Mouse (Mus musculus): ENCODE results near the gene Usp44.

The Usp44 gene

DNA sequence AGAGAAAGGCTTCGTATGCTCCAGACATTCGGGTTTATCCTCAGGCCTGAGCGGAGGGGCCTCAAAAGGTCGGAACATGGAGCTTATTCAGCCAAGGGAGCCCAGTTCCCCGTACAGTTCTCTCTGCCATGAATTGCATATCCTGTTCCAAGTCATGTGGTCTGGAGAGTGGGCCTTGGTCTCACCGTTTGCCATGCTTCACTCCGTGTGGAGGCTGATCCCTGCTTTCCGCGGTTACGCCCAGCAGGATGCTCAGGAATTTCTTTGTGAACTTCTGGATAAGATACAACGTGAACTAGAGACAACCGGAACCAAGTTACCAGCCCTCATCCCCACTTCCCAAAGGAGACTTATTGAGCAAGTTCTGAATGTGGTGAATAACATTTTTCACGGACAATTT is 15.4 kb downstream of the Usp44 start:
- CTCF ChIA-PET: no interaction called here

- CTCF ChIA-PET: no interaction called here
Observed at GRCm38 (mm10) chr10:93855126-93855525, 23.8 kb downstream of the Usp44 start.

GRCm38 (mm10) chr10:93856095-93856494 is 24.7 kb downstream of the Usp44 start:
- CTCF ChIA-PET: no interaction called here

GRCm38 (mm10) chr10:93868401-93868800 is 37.0 kb downstream of the Usp44 start:
- CTCF ChIA-PET: no interaction called here

GRCm38 (mm10) chr10:93868886-93869285 is 37.5 kb downstream of the Usp44 start:
- CTCF ChIA-PET: no interaction called here

GRCm38 (mm10) chr10:93876772-93877171 is 45.4 kb downstream of the Usp44 start:
- CTCF ChIA-PET: interaction anchor here (0.9 kb wide), 1 partner anchor 264 kb away, joined by 4 read pairs; no protein-coding TSS in a partner anchor

GRCm38 (mm10) chr10:93878732-93879131 is 47.4 kb downstream of the Usp44 start:
- CTCF ChIA-PET: no interaction called here

GRCm38 (mm10) chr10:93881918-93882317 is 50.6 kb downstream of the Usp44 start:
- CTCF ChIA-PET: no interaction called here

- CTCF ChIA-PET: interaction anchor here (0.6 kb wide), 1 partner anchor 33 kb away, joined by 21 read pairs; no protein-coding TSS in a partner anchor
Observed at GRCm38 (mm10) chr10:93882738-93883364, 51.5 kb downstream of the Usp44 start.

GRCm38 (mm10) chr10:93885839-93886477 is 54.6 kb downstream of the Usp44 start:
- CTCF ChIA-PET: no interaction called here

- CTCF ChIA-PET: no interaction called here
Observed at GRCm38 (mm10) chr10:93888590-93888934, 57.2 kb downstream of the Usp44 start.

GRCm38 (mm10) chr10:93888935-93889578 is 57.7 kb downstream of the Usp44 start:
- CTCF ChIA-PET: no interaction called here

GRCm38 (mm10) chr10:93889579-93889950 is 58.2 kb downstream of the Usp44 start:
- CTCF ChIA-PET: no interaction called here

GRCm38 (mm10) chr10:93889976-93890375 is 58.6 kb downstream of the Usp44 start:
- CTCF ChIA-PET: no interaction called here

- CTCF ChIA-PET: no interaction called here
Observed at GRCm38 (mm10) chr10:93890565-93890964, 59.2 kb downstream of the Usp44 start.

DNA sequence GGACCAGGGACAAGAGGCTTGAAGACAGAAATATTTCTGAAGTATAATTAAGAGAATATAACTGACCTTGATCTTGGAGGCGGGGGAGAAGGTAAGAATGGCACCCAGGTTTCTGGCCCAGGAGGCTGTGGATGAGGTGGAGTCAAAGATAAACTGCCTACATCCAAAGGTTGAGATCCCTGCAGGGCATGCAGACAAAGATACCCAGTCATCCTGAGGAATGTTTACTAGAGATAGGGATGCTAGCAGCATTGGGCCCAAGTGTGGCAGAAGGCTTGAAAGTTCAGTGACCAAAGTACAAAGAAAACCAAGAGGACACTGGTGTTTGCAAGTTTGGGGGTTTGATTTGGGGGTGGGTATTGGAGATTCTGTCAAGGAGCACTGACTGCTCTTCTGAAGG is 59.7 kb downstream of the Usp44 start:
- CTCF ChIA-PET: no interaction called here

DNA sequence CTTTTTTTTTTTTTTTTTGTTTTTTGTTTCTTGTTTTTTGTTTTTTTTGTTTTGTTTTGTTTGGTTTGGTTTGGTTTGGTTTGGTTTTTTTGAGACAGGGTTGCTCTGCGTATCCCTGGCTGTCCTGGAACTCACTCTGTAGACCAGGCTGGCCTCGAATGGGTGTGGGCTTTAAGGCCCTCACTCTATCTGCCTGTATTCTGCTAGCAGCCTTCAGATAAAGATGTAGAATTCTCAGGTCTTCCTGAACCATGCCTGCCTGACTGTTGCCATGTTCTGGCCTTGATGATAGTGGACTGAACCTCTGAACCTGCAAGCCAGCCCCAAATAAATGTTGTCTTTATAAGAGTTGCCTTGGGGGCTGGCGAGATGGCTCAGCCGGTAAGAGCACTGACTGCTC is 61.2 kb downstream of the Usp44 start:
- CTCF ChIA-PET: no interaction called here

GRCm38 (mm10) chr10:93897043-93897646 is 65.8 kb downstream of the Usp44 start, which contains the start of gene Metap2:
Gene Metap2, minus strand, starts transcription at chr10:93897093.
- CTCF ChIA-PET: no interaction called here

- CTCF ChIA-PET: no interaction called here
Observed at GRCm38 (mm10) chr10:93899303-93899702, 67.9 kb downstream of the Usp44 start.

- CTCF ChIA-PET: no interaction called here
Observed at GRCm38 (mm10) chr10:93899907-93900306, 68.6 kb downstream of the Usp44 start.

DNA sequence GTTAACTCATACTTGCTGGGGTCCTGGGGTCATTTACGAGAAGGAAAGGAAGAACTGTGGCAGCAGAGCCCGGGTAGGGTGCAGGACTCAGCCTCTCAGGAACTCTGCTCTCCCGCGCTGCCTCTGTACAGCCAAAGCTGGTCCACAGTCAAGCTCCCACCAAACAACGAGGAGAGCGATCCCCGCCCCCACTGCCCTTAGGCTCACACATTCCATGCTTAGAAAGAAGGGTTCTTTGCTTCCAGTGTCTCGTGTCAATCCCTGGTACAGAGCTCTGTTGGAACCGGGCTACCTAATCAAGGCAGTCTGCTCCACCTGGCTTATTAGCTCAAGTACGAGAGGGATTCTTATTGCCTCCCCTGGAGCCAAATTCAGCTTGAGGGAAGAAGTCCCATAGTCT is 76.0 kb downstream of the Usp44 start:
- CTCF ChIA-PET: no interaction called here

Measured in spleen, embryonic (tissue).